Mouse (Mus musculus) embryonic facial prominence, embryonic 14.5 days (tissue): Measurements from ENCODE around the gene Slc26a10. TPM values are rescaled to one million over a fixed set of nuclear protein-coding genes. Genes with fewer than 3 reads are reported as not detected.

ENCODE experiments used
- ATAC-seq: fragments of 200-750 bp; cut with Nextera tagmentation; 2 replicates; pipeline ENCODE4 v1.8.0; 2017; ENCODE audit warnings: low read depth, moderate number of reproducible peaks, moderate TSS enrichment
- DNase-seq: peaks from one replicate; pipeline ENCODE4 v3.0.0-alpha.2; 2015; ENCODE audit warnings: low spot score
- H3K27ac ChIP-seq: fragments of 300-500 bp; sonication (generic); replicated peaks from 2 replicates; pipeline ENCODE4 v1.5.1; 2014; ENCODE audit warnings: low read depth, mild to moderate bottlenecking, low read length, moderate library complexity
- H3K27me3 ChIP-seq: fragments of 300-500 bp; sonication (generic); replicated peaks from 2 replicates; pipeline ENCODE4 v1.6.1; 2014; ENCODE audit warnings: low read length; ENCODE audit not compliant: control insufficient read depth, insufficient read depth
- H3K36me3 ChIP-seq: fragments of 300-500 bp; sonication (generic); 2 replicates; pipeline ENCODE4 v1.6.1; 2014; ENCODE audit warnings: low read length, mixed read lengths; ENCODE audit not compliant: control insufficient read depth, insufficient read depth
- H3K4me1 ChIP-seq: fragments of 300-500 bp; sonication (generic); 2 replicates; pipeline ENCODE4 v1.6.1; 2014; ENCODE audit warnings: antibody characterized with exemption, low read length; ENCODE audit not compliant: control insufficient read depth, insufficient read depth
- H3K4me2 ChIP-seq: fragments of 300-500 bp; sonication (generic); 2 replicates; pipeline ENCODE4 v1.6.1; 2014; ENCODE audit warnings: low read depth, mild to moderate bottlenecking, low read length, moderate library complexity, mixed read lengths
- H3K4me3 ChIP-seq: fragments of 300-500 bp; sonication (generic); 2 replicates; pipeline ENCODE4 v1.5.1; 2014; ENCODE audit warnings: low read depth, mild to moderate bottlenecking, low read length
- H3K9ac ChIP-seq: fragments of 300-500 bp; sonication (generic); 2 replicates; pipeline ENCODE4 v1.6.1; 2014; ENCODE audit warnings: low read depth, mild to moderate bottlenecking, low read length, moderate library complexity, mixed read lengths
- H3K9me3 ChIP-seq: fragments of 300-500 bp; sonication (generic); 2 replicates; pipeline ENCODE4 v1.6.1; 2016; ENCODE audit warnings: low read length; ENCODE audit not compliant: control insufficient read depth
- WGBS: fragments of 180-500 bp; shearing (Covaris S2); extraction: QIAGEN DNeasy Blood & Tissue Kit; methylation state at CpG from one replicate; pipeline ENCODE4 v1.1.7; 2014; 5-methylcytosine and 5-hydroxymethylcytosine counted together
- polyA plus RNA-seq: library from polyadenylated mRNA; unstranded; fragments of >200 nt; fragmentation: Nextera tagmentation; extraction: Ambion mirVana; gene quantifications from 2 replicates; pipeline ENCODE4 v1.2.1, GENCODE M21; 2014

Gene Slc26a10
- polyA plus RNA-seq, 1 experiment from 2014 or later = 0.86 TPM

GRCm38 (mm10) chr10:127176228-127176627 lies 4.2 kb downstream of the Slc26a10 start:
- Histone ChIP-seq H3K36me3 (no peaks in the 10 kb centered on the region), H3K27me3 (peaks cover 48% of the 10 kb centered on the region), H3K27ac (no peak overlapping the region), H3K4me1 (peaks cover 7% of the 10 kb centered on the region; the same call in 1 of the 2 replicates), H3K4me3 (no peak overlapping the region), H3K9ac (no peak overlapping the region), H3K9me3 (no peaks in the 10 kb centered on the region), H3K4me2 (no peak overlapping the region)
- ATAC-seq = no peak
- WGBS = 35% methylated on average over 3 of the region's 3 CpGs
- no peak for DNase-seq

- Histone ChIP-seq H3K4me2 (no peak overlapping the region), H3K9me3 (no peaks in the 10 kb centered on the region), H3K36me3 (no peaks in the 10 kb centered on the region), H3K27me3 (peaks cover 48% of the 10 kb centered on the region), H3K4me1 (peaks cover 16% of the 10 kb centered on the region), H3K4me3 (no peak overlapping the region), H3K27ac (no peak overlapping the region), H3K9ac (no peak overlapping the region)
- ATAC-seq = no peak
- no peak for DNase-seq
- WGBS = 86% methylated on average over 7 of the region's 7 CpGs
Observed at GRCm38 (mm10) chr10:127174170-127174569, 6.3 kb downstream of the Slc26a10 start.

DNA sequence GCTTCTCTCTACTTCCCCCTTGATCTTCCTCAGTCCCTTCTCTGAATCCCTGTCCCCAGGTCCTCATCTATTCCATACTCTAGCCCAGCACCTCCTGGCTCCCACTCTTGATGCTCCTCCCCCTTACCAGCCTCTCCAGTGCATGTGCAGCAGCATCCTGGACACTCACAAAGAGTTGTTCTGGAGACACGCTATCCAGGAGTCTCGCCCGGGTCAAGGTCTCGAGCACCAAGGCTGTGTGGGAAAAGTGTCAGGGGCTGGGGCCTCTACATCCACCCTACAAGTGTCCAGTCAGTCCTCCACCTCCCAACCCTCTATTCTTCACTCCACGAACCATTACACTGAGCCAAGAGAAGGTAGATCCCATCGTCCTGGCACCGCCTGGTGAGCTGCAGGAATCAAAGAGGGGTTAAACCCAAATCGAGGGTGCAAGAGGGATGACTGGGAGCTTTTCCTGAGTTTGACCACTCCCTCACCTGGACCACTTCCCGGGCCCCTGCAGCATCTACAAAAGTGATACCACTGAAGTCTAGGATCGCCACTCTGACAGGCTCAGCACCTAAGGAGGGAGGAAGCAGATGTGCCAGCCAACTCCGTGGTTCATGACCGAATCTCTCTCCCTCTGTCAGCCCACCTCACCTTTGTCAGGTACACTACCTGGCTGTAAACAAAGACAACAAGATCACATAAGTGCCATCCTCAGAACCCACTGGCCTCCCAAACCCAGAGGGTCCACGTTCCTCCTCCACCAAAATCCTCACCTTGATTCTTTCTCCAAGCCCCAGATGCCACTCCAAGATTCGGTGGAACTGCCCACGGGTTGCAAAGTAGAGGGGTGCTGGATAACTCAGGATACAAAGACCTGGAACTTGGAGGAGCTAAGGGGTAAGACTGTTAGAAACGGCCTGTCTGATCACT lies 7.0 kb downstream of the Slc26a10 start:
- no peak for ATAC-seq
- no peaks in the 10 kb centered on the region for H3K9me3 ChIP-seq
- no peak overlapping the region for H3K4me2 ChIP-seq
- DNase-seq = no peak
- no peak overlapping the region for H3K9ac ChIP-seq
- peaks cover 16% of the 10 kb centered on the region for H3K4me1 ChIP-seq
- WGBS = 85% methylated on average over 16 of the region's 16 CpGs
- H3K27ac ChIP-seq = no peak overlapping the region
- no peak overlapping the region for H3K4me3 ChIP-seq
- no peaks in the 10 kb centered on the region for H3K36me3 ChIP-seq
- H3K27me3 ChIP-seq = peaks cover 46% of the 10 kb centered on the region

DNA sequence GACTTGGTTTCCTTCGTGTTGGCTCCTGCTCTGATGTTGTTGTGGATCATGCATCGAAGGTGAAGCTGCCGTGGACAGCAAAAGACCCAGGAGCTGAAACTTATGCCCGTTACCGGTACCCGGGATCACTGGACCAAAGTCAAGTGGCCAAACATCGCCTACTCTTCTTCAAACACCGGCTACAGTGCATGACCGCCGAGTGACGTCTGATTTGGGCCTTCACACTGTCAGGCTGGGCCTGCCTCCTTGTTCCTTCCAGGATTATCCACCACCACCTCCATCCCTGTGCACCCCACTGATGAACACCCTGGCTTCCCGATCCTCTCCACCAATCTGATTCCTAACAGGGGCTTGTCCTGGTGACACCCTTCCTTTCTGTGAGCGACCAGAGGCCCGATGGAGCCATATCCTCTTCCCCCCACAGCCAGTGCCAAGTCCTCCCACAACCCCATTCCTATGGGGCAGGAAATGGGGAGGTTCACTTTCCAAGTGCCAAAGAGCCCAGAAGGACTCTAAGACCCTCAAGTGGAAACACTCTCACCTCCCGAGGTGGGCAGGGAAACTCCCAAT lies 8.7 kb downstream of the Slc26a10 start:
- Histone ChIP-seq H3K9ac (no peak overlapping the region), H3K4me3 (no peak overlapping the region), H3K4me1 (peaks cover 9% of the 10 kb centered on the region), H3K36me3 (no peaks in the 10 kb centered on the region), H3K9me3 (no peaks in the 10 kb centered on the region), H3K4me2 (no peak overlapping the region), H3K27ac (no peak overlapping the region), H3K27me3 (peaks cover 45% of the 10 kb centered on the region)
- 86% methylated on average over 15 of the region's 15 CpGs for WGBS
- ATAC-seq (no peak), DNase-seq (no peak)

DNA sequence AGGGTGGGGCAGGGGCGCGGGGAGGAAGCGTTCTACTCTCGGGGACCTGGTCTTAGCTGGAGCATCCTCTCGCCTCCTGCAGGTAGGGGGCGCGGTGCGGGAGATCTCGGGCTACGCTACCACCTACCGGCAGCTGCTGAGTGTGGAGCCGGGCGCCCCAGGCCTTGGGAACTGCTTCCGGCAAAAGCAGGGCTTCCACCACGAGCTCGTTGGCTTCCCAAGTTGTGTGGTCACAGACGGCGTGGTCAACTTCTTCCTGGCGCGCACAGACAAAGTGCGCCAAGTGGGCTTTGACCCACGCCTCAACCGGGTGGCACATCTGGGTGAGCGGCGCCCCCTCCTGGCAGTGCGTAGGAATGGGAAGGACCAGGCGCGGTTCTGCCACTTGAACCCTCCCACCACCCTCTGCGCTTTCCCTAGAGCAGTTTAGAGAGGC lies 9.6 kb downstream of the Slc26a10 start:
- peak; percentile 77 for DNase-seq
- no peaks in the 10 kb centered on the region for H3K9me3 ChIP-seq
- 0% methylated on average over 10 of the region's 29 CpGs for WGBS

GRCm38 (mm10) chr10:127170002-127170401 lies 10.4 kb downstream of the Slc26a10 start:
- no peaks in the 10 kb centered on the region for H3K36me3 ChIP-seq
- peak overlapping the region; percentile 50; the same call in 1 of the 2 replicates for H3K9ac ChIP-seq
- H3K4me3 ChIP-seq = peak overlapping the region; percentile 45
- no peaks in the 10 kb centered on the region for H3K9me3 ChIP-seq
- H3K4me2 ChIP-seq = peak overlapping the region; percentile 81
- WGBS = 2% methylated on average over 22 of the region's 22 CpGs
- H3K27me3 ChIP-seq = peaks cover 60% of the 10 kb centered on the region
- ATAC-seq (no peak), DNase-seq (peak; percentile 40)
- peaks cover 9% of the 10 kb centered on the region for H3K4me1 ChIP-seq
- H3K27ac ChIP-seq = no peak overlapping the region

More for the DNA sequence above, 9.6 kb downstream of the Slc26a10 start:
- Histone ChIP-seq H3K4me2 (peak overlapping the region; percentile 81), H3K4me1 (peaks cover 9% of the 10 kb centered on the region), H3K27ac (no peak overlapping the region), H3K9ac (peak overlapping the region; percentile 50; the same call in 1 of the 2 replicates), H3K4me3 (peak overlapping the region; percentile 45), H3K27me3 (peaks cover 52% of the 10 kb centered on the region), H3K36me3 (no peaks in the 10 kb centered on the region)
- peak; percentile 82 for ATAC-seq

GRCm38 (mm10) chr10:127167614-127168192 lies 12.7 kb downstream of the Slc26a10 start:
- DNase-seq = no peak
- Histone ChIP-seq H3K4me2 (no peak overlapping the region), H3K27me3 (peaks cover 66% of the 10 kb centered on the region), H3K36me3 (no peaks in the 10 kb centered on the region), H3K27ac (no peak overlapping the region), H3K4me1 (peaks cover 13% of the 10 kb centered on the region), H3K9me3 (no peaks in the 10 kb centered on the region), H3K9ac (no peak overlapping the region), H3K4me3 (no peak overlapping the region)
- 32% methylated on average over 10 of the region's 10 CpGs for WGBS
- ATAC-seq = no peak

DNA sequence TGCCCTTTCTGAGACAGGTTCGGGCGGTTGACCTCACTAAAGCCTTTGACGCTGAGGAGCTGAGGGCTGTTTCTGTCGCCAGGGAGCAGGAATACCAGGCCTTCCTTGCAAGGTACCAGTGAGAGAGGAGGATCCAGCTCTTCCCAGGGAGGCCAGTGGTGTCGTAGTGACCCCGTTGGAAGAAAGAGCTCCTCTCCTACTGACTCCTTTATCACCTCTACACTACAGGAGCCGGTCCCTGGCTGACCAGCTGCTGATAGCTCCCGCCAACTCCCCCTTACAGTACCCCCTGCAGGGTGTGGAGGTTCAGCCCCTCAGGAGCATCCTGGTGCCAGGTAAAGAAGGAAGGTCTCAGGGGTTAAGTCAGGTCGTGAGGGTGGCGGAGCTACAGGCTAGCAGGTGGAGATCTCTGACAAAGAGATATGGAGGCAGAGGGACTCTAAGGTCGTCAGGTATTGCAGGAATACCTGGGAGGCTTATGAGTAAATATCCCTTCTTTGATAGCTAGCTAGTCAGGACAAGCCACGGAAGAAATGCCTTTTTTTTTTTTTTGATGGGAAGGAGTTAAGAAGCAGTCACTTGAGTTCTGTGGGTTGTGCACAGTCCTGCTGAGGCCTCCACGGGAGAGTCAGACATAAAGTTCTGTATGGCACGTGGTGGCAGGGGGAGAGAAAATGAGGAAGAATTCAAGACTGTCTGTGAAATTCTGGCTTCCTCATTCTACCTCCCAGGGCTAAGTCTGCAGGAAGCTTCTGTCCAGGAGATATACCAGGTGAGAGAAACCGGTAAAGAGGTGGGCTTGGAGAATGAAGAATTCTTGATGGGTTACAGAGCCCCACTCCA lies 13.5 kb downstream of the Slc26a10 start:
- WGBS = 23% methylated on average over 15 of the region's 15 CpGs
- H3K9me3 ChIP-seq = no peaks in the 10 kb centered on the region
- no peak for ATAC-seq
- H3K4me2 ChIP-seq = peak overlapping the region; percentile 100
- DNase-seq = no peak
- H3K27me3 ChIP-seq = peaks cover 66% of the 10 kb centered on the region
- H3K9ac ChIP-seq = peak overlapping the region; percentile 79; the same call in 1 of the 2 replicates
- H3K4me3 ChIP-seq = peak overlapping the region; percentile 66
- no peaks in the 10 kb centered on the region for H3K36me3 ChIP-seq
- H3K27ac ChIP-seq = no peak overlapping the region
- peaks cover 13% of the 10 kb centered on the region for H3K4me1 ChIP-seq
